Mouse (Mus musculus) CH12F3 (cell line): ENCODE results near the gene Polr2g.

Source experiments
- in situ Hi-C: fragments of 300-500 bp; cut with MboI; formaldehyde crosslinking; loops from 2 replicates; pipeline ENCODE4 v1.14.3; 2020; ENCODE audit warnings: low sequenced_read_pairs

Polr2g gene

GRCm38 (mm10) chr19:8765562-8765961, 32.8 kb downstream of the Polr2g start:
- in situ Hi-C loops: no loop called here

GRCm38 (mm10) chr19:8763276-8763675, 35.1 kb downstream of the Polr2g start:
- in situ Hi-C loops: no loop called here

GRCm38 (mm10) chr19:8760757-8761156, 37.6 kb downstream of the Polr2g start:
- in situ Hi-C loops: no loop called here

- in situ Hi-C loops: no loop called here
These were observed 39.5 kb downstream of the Polr2g start for GRCm38 (mm10) chr19:8758899-8759298.

- in situ Hi-C loops: no loop called here
These were observed 40.8 kb downstream of the Polr2g start for GRCm38 (mm10) chr19:8757471-8757998.

- in situ Hi-C loops: no loop called here
These were observed 41.6 kb downstream of the Polr2g start, which contains the start of gene Nxf1 for GRCm38 (mm10) chr19:8756635-8757387. Nxf1 (plus strand) TSS chr19:8757073.

GRCm38 (mm10) chr19:8755652-8756051, 42.7 kb downstream of the Polr2g start:
- in situ Hi-C loops: no loop called here

GRCm38 (mm10) chr19:8747368-8747767, 51.0 kb downstream of the Polr2g start:
- in situ Hi-C loops: no loop called here

GRCm38 (mm10) chr19:8745382-8745781, 53.0 kb downstream of the Polr2g start:
- in situ Hi-C loops: no loop called here
